Mouse (Mus musculus): ENCODE measurements around the gene Trp63. TPM values are rescaled to one million over a fixed set of nuclear protein-coding genes. Genes with fewer than 3 reads are reported as not detected.

Trp63 gene
- total RNA-seq, 2 experiments from 2014 or later = not detected

DNA sequence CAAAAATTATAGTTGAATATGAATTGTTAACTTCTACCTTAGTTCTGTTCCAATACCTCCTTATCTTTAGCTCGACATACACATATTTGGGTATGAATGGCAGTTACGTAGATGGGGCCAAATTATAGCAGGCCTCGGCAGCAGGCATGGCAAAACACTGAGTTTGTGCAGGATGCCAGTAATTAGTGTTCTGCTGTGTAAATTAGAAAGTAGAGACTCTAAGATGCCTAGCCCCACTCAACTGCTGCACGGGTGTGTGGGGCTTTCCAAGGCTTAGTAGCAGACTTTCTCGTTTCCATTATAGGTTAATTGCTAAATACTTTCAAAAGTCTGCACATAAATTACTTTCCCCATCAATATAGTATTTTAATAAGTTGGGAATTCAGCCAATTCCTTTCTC lies 82.0 kb downstream of the Trp63 start:
- no peak for ATAC-seq (replicated peaks; ENCODE audit: low FRiP score, low TSS enrichment, poor library complexity, severe bottlenecking)

DNA sequence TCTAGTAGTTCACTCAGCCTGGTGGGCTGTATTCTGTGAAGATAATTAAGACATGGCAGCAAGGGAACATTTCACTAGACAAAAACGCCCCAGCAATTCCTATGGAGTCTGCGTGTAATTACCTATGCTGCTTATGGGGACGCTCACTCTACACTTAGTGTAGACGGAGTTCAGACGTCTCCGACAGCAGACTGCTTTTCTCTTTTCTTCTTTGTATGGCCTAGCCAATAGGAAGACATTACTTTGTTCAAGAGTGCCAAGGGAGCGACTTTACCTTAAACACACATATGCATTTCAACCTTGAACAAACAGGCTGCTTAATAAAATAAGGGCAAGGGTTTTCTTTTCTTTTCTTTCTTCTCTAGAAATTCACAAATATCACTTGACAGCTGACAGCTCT lies 91.0 kb downstream of the Trp63 start:
- ATAC-seq (replicated peaks; ENCODE audit: low FRiP score, low TSS enrichment, poor library complexity, severe bottlenecking) = no peak

DNA sequence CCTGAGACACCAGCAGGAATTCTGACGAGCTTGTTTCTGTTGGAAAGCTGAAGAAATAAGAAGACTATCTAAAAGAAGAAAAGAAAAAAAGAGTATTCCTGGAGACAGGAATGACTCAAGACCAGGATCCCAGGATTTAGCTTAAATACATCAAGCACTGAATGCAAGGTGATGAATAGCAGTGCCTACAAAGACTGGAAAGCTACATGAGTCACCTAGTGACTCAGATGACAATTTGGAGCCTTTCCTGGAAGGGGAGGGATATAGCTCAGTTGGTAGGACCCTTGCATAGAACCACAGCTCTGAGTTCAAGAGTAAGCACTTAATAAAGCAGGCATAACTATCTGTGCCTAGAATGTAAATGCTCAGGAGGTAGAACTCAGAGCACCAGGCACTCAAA lies 93.9 kb downstream of the Trp63 start:
- no peak for ATAC-seq (replicated peaks; ENCODE audit: low FRiP score, low TSS enrichment, poor library complexity, severe bottlenecking)

DNA sequence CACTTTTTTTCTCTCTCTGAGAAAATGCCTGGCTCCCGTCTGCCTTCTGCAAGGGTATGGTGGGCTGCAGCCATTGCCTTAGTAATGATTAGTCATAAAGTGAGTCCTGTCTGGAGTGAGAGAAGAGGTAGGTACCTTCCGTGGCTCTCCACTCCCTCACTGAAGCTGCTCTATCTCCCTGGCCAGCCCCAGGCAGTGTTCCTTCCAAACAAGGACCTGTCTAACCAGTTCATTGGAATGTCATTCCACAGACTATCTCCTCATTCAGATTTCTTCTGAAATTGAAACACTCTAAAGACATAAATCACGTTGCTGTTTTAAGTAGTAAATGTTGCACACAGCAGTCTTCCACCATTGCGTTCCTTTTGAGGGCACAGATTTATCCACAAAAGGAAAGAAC lies 96.4 kb downstream of the Trp63 start:
- ATAC-seq (replicated peaks; ENCODE audit: low FRiP score, low TSS enrichment, poor library complexity, severe bottlenecking) = no peak

DNA sequence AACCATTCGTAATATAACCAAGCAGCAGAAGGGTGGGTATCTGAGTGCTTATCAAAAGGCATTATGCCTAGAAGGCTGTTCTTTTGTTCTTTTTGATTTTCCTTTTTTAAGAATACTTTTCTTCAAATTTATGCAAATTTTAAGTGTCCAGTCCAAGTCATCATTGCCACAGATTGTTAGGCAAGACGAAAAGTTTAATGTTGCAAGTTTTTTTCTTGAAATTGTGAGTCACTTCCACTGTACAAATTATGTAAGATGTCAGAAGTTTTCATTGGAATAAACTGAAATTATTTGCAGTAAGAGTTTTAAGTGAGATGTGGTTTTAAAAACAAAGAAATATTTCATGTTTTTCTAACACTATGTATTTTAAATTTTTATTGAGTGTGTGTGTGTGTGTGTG lies 100.7 kb downstream of the Trp63 start:
- ATAC-seq (replicated peaks; ENCODE audit: low FRiP score, low TSS enrichment, poor library complexity, severe bottlenecking) = no peak

DNA sequence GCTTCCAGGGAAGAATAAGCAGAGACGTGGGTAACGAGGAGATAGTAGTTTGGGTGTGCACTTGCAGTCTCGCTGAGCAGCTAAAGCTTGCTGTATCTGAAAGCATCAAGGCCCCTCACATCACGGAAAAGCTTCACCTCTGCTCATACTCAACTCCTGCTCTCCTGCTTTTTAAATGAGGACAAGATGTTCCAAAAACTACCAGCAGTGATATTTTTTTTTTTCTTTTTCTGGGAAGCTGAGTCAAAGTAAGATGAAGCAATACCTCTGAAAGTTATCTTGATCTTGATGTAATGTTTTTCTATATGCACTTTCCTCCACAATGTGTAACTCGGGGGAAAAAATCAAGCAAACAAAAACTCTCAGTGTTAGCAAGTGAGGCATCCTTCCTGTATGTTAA lies 102.9 kb downstream of the Trp63 start:
- no peak for ATAC-seq (replicated peaks; ENCODE audit: low FRiP score, low TSS enrichment, poor library complexity, severe bottlenecking)

DNA sequence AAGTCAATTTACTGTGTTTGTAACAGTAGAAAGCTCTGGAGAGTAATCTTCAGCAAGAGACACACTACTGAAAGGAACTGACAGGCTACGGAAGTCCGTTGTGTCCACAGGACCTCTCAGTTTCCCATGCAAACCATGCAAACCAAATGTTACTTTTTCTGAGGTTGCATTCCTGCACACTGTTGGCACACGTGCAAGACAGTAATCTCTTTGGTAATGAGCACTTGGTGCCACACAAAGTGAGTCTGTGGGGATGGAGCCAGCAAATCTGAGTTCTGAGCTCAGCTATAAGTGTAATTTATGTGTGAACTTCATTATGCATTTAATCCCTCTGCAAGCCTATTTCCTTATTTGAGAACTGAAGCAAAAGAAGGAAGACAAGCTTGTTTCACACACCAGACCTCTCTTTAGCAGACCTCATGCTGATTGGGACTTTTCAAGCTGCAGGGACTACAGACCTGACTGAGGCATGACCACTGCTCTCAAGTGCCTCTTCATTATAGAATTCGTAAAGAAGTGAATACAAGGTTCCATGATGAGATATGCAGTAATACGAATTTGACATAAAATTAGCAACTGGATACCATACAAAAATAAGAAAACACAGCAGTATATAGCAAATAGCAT lies 109.2 kb downstream of the Trp63 start:
- no peak for ATAC-seq (replicated peaks; ENCODE audit: low FRiP score, low TSS enrichment, poor library complexity, severe bottlenecking)

DNA sequence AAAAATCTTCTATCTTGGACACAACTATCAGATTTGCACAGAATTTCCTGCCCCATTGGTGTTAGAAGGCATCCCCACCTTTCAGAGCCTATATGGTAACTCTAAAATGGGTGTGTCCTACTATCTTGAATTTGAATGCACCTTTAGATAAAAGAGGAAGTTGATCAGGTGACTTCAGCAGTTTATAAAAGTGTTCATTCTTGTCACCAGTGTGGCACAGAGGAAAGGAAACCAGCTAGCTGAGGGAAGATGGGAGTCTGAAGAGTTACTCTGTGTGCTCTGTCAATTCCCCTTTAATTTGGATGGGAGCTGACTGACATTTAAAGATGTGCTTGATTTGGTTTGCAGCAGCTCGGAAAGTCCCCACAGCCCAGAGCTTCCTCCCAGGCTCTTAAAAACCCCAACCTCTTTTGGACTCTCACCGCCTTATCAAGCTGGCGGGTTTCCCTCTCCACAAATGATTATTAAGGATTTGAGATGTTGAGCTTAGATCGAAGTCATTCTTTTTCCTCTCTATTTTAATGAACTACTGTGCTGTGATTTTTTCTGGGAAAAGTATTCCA lies 114.2 kb downstream of the Trp63 start:
- no peak for ATAC-seq (replicated peaks; ENCODE audit: low FRiP score, low TSS enrichment, poor library complexity, severe bottlenecking)

DNA sequence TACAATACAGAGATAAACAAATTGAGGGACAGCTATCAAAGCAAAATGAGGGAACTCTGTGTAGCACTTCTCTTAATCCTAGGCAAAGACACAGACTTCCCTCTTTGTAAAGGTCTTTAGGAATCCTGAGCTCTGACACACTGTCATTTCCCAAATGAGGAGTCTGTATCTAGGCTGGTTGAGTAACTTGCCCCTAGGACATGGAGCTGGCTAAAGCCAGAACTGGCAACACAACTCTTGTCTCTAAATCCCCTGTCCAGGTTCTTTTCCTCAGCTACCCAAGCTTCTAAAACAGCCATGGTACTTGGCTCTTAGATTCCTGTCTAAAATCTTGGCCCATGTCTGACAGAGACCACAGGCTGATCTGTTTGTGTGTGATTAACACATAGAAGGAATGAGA lies 116.1 kb downstream of the Trp63 start:
- ATAC-seq (replicated peaks; ENCODE audit: low FRiP score, low TSS enrichment, poor library complexity, severe bottlenecking) = no peak

DNA sequence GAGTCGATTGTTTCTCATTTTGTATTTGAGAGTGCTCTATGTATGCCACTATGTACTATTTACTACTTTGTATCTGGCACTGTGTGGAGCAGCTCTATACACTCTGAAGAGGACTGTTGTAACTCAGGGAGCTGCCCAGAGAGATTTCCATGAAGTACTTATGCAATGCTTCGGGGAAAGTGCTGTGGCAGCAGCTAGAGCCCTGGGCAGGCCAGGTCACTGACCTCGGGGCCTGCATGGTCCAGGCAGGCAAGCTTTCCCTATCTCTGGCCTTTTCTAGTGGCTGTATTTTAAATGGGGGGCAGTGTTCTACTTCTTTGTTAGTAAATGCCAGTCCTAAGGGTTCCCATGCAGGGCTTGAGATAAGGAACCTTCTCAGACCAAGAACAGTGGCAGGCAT lies 121.4 kb downstream of the Trp63 start:
- ATAC-seq (replicated peaks; ENCODE audit: low FRiP score, low TSS enrichment, poor library complexity, severe bottlenecking) = no peak

DNA sequence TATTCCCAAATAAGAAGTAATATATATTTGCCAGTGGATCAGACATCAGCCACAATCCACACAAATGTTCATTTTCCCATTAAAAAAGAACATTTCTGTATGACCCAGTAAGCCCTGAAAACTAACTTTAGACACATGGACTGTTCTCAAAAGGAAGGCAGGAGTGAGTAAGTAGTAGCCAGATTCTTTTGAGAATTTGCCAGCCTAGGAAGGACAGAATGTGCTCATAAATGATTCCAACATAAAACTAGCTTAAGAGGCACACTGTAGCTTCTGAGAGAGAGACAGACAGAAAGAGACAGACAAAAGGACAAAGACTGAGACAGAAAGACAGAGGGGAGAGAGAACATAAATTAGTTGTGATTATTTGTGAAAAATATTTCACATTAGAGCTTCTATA lies 123.6 kb downstream of the Trp63 start:
- ATAC-seq (replicated peaks; ENCODE audit: low FRiP score, low TSS enrichment, poor library complexity, severe bottlenecking) = no peak

DNA sequence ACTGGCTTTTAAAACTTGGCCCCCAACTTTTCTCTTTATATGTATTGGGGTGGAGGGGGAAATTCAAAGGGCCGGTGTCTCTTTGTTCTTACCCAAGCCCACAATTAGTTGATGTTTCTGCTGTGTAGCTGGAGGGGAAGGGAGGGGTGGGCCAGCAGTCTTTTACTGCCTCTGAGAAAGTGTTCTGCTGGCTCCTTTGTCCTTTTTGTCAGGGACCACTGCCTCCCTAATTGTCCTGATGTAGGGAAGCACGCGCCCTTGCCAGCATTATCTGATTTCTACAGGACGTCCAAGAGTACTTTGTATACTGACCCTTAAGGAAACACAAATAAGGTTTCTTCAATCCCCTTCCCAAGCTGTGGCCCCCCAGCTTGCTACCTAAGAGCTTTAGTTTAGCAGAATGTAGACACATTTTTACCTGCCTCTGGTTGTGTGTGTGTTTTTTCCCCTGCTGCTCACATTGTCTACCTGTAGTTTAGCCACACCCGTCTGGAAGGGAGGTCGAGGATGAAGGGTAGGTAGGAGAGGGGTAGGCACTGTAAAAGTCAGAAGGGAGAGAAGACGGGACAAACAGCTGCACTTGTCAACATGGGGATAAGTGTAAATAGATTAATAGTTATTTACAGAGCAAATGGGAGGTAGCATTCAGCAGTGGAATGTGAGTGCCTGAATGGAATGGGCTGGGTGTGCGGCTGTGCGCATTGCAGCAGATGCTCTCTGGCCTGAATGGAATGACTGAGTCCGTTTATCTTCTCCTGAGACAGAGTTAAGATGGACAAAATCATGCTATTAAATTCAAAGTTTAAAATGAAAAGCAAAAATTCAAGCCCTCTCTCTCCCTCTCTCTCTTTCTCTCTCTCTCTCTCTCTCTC lies 134.4 kb downstream of the Trp63 start:
- no peak for ATAC-seq (replicated peaks; ENCODE audit: low FRiP score, low TSS enrichment, poor library complexity, severe bottlenecking)

DNA sequence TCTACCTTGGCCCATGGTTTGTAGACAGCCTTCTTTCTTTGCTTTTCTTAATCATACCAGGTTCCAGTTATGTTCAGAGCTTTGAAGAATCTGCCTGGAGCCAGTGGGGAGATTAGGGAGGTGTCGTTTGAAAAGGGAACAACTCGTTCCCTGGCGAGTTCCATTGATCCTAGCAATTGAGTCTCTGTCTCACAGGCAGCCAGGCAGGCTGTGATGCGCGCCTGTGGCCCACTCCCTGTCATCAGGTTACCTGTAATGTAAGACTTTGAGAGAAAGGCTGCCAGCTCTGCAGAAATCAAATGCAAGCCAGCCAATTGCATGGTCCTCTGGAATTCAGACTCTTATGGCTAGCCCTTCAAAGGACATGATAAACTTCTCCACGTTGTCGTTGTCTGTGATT lies 142.5 kb downstream of the Trp63 start:
- no peak for ATAC-seq (replicated peaks; ENCODE audit: low FRiP score, low TSS enrichment, poor library complexity, severe bottlenecking)

DNA sequence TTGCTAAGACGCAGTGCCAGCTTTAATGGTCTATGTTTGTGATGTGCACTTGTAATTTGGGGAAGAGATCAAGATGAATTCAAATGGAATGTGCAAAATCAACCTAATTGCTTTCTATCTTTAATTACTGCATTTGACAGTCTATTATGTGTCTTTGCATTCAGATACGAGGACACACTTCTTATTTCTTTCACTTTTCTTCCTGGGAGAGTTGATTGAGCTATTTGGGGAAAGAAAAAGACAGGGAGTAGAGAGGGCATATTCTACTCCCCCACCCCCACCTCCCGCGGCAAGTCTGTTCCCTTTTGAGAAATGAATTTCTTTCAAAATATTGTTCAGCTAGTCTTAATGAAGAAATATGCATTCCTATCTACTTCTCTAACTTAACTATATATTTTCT lies 149.0 kb downstream of the Trp63 start:
- no peak for ATAC-seq (replicated peaks; ENCODE audit: low FRiP score, low TSS enrichment, poor library complexity, severe bottlenecking)

DNA sequence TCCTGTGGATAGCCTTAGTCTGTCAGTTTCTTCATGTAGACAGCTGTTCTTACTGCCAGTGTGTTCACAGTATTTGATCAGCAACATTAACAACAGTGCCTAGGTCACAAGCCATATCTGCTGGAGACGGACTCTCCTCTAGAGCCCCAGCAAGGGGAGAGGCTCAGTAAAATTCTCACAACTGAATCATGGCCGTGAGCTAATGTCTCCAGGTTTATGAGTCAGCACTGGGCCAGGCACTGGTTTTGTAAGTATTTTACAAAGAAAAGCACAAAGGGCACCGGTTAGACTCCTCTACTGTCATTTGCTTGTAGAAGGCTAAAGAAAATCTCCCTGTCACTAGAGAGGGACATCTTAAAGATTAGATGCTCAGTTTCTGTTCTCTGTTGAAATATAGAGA lies 151.7 kb downstream of the Trp63 start:
- ATAC-seq (replicated peaks; ENCODE audit: low FRiP score, low TSS enrichment, poor library complexity, severe bottlenecking) = no peak

DNA sequence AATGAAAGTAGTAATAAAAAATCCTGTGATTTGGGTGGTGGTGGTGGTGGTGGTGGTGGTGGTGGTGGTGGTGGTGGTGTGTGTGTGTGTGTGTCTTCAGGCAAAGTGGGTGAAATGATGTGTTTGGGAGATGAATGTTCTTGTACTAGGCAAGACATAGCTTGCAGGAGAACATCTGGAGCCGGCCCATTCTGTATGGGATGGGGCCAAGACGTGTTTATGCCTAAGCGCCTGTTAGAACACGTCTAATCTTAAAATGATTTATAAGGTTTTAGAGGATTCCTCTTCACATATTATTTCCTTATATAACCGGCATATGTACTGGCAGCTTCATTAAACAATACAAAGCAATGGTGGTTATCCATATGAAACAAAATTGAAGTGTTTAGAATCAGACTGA lies 152.2 kb downstream of the Trp63 start:
- no peak for ATAC-seq (replicated peaks; ENCODE audit: low FRiP score, low TSS enrichment, poor library complexity, severe bottlenecking)

DNA sequence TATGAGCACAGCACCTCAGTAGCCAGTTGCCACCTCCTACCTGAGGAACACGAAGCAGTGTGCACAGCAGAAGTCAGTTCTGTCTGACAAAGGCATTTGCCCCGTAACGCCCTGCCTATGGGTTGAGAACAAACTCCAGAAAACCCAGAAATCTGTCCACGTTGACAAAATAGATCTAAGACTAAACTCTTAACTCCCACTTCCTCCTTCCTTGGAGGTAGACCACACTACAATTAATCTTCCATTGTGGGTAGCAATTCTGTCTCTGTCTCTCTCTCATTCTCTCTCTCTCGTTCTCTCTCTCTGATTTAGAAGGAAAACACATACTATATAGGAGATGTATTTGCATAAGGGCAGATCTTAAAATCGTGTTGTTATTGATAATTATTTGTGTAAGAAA lies 159.4 kb downstream of the Trp63 start:
- no peak for ATAC-seq (replicated peaks; ENCODE audit: low FRiP score, low TSS enrichment, poor library complexity, severe bottlenecking)

DNA sequence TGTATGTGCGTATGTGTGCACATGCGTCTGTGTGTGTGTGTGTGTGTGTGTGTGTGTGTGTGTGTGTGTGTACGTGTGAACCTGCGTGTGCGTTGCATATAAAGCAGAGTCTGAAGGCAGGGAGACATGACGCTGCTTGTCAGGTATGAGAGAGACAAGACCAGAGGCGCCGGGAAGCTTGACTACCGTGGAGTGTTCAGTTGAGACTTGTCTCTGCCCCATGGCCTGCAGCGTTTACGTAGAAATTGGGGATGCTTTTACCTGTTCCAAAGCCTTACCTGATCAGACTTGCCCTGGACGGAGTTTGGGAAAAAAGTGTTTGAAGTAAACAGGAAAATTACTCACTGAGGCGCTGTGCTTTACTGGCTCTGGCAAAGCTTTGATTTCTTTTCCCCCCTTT lies 160.1 kb downstream of the Trp63 start:
- no peak for ATAC-seq (replicated peaks; ENCODE audit: low FRiP score, low TSS enrichment, poor library complexity, severe bottlenecking)

DNA sequence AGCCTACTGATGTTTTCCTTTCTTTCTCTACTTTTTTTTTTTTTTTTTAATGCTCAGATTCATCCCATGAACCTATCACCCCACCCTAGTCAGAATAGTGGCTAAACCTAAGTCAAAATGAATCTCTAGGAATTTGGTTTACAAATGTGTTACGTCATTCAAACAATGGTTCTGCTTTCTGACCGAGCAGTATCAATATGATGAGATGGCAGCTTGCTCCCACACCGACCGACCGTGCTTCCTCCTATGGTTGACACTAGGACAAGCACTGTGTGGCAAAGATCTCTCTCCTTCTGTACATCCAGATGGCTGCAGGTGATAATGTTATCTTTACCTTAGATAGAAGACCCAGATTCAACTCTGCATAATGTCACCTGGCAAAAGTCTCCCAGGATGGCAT lies 163.0 kb downstream of the Trp63 start:
- no peak for ATAC-seq (replicated peaks; ENCODE audit: low FRiP score, low TSS enrichment, poor library complexity, severe bottlenecking)

DNA sequence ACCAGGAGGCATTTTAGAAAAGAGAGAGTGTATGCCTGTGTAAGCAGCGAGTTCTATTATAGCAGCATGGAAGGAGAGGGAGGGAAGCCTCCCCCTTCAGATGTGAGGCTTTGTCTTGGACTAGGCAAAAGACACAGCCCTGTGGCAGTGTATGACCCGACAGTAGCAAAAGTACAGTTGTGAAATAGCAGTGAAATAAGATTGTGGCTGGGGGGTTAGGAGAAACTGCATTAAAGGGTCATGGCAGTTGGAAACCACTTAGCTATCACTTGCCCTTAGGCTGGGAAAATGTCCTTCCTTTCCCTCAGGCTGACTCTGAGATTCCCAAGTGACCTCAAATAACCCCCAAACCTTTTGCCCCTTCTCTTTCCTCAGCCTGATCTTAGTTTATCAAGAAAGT lies 164.9 kb downstream of the Trp63 start:
- ATAC-seq (replicated peaks; ENCODE audit: low FRiP score, low TSS enrichment, poor library complexity, severe bottlenecking) = no peak
